In genomic region chr1:165084179-165084578, GRCm38 (mm10) we compare ENCODE assay signal across 9 mouse cellular contexts.
A peak's percentile ranks its signal among the peaks of the same experiment; 100 is the strongest.
DNase-seq lines count a peak whose midpoint lies in the region; ATAC-seq and TF ChIP-seq lines count a peak whose summit lies in the region.
"Had no signal": no experiment of that assay in that cellular context is flagged by ENCODE, and none has a peak within 500 bp of the region (broad histone marks: within the 10 kb centered on the region; RNA-seq: fewer than 3 reads in every experiment).

No protein-coding gene starts in this region.

- no peak overlapping the region for H3K27ac ChIP-seq in heart, embryonic 11.5 days (ENCODE audit: low read depth, low read length)
- H3K27ac ChIP-seq in stomach, postnatal 0 days (replicated peaks): no peak overlapping the region
- H3K27ac ChIP-seq: embryonic facial prominence, embryonic 13.5 days had no signal

- TF ChIP-seq CTCF in stomach, postnatal 0 days (IDR thresholded peaks at IDR 0.05; ENCODE audit: low read depth): no peak

- no peak for ATAC-seq in heart, embryonic 11.5 days (replicated peaks; ENCODE audit: insufficient number of reproducible peaks, low FRiP score, low TSS enrichment)
- ATAC-seq in stomach, postnatal 0 days (ENCODE audit: low FRiP score, low TSS enrichment): peak; percentile 70; the same call in 1 of the 2 replicates

- no peak overlapping the region for H3K4me2 ChIP-seq in heart, embryonic 11.5 days
- H3K4me2 ChIP-seq in stomach, postnatal 0 days (replicated peaks; ENCODE audit: low read depth): no peak overlapping the region
- H3K4me2 ChIP-seq: embryonic facial prominence, embryonic 13.5 days had no signal

- peak; percentile 59 to 83 for DNase-seq in heart, adult 18-20 months
- DNase-seq in NIH3T3 (ENCODE audit: low read depth): peak; percentile 92
- peak; percentile 35 for DNase-seq in gastrocnemius, postnatal 10 days
- DNase-seq in left cerebral cortex, postnatal 25 days (ENCODE audit: low spot score in 2 of 2): peak; percentile 60 to 91
- no peak for DNase-seq in stomach, postnatal 0 days (ENCODE audit: low spot score)
- no peak for DNase-seq in cerebellum, adult 8-10 months
- DNase-seq in thymus, postnatal 36 days: no peak

- H3K4me1 ChIP-seq in heart, embryonic 11.5 days (ENCODE audit: control insufficient read depth, insufficient read depth, low read length): no peaks in the 10 kb centered on the region
- no peaks in the 10 kb centered on the region for H3K4me1 ChIP-seq in stomach, postnatal 0 days (replicated peaks; ENCODE audit: control insufficient read depth, insufficient read depth)
- H3K4me1 ChIP-seq: embryonic facial prominence, embryonic 13.5 days had no signal

- whole genome bisulfite sequencing in heart, embryonic 11.5 days (ENCODE audit: insufficient replicate concordance): 83% methylated on average over 6 of the region's 6 CpGs
- WGBS in stomach, postnatal 0 days: 35% methylated on average over 6 of the region's 6 CpGs

- no peaks in the 10 kb centered on the region for H3K27me3 ChIP-seq in heart, embryonic 11.5 days (ENCODE audit: control insufficient read depth, insufficient read depth, low read length)
- H3K27me3 ChIP-seq in stomach, postnatal 0 days (ENCODE audit: control insufficient read depth, insufficient read depth, low read length): no peaks in the 10 kb centered on the region
- H3K27me3 ChIP-seq: embryonic facial prominence, embryonic 13.5 days had no signal

- no peak overlapping the region for H3K9ac ChIP-seq in heart, embryonic 11.5 days (ENCODE audit: low read depth, low read length)
- H3K9ac ChIP-seq in stomach, postnatal 0 days (ENCODE audit: low read length): no peak overlapping the region
- H3K9ac ChIP-seq: embryonic facial prominence, embryonic 13.5 days had no signal

- no peaks in the 10 kb centered on the region for H3K36me3 ChIP-seq in heart, embryonic 11.5 days (ENCODE audit: control insufficient read depth, insufficient read depth, low read length)
- H3K36me3 ChIP-seq in stomach, postnatal 0 days (ENCODE audit: control insufficient read depth, insufficient read depth, low read length): no peaks in the 10 kb centered on the region
- H3K36me3 ChIP-seq: embryonic facial prominence, embryonic 13.5 days had no signal

- intact Hi-C loops in left cerebral cortex, postnatal 25 days (cut with DNase I): no loop called here

- no peak overlapping the region for H3K4me3 ChIP-seq in heart, embryonic 11.5 days (ENCODE audit: low read depth, low read length)
- H3K4me3 ChIP-seq in stomach, postnatal 0 days (ENCODE audit: low read depth, low read length): no peak overlapping the region
- H3K4me3 ChIP-seq: embryonic facial prominence, embryonic 13.5 days had no signal

- no peak for TF ChIP-seq EP300 in stomach, postnatal 0 days (optimal IDR thresholded peaks at IDR 0.05)

- H3K9me3 ChIP-seq in heart, embryonic 11.5 days (replicated peaks; ENCODE audit: control insufficient read depth, low read length): no peaks in the 10 kb centered on the region; the same call in 1 of the 2 replicates
- H3K9me3 ChIP-seq in stomach, postnatal 0 days (ENCODE audit: control insufficient read depth, low read length): no peaks in the 10 kb centered on the region
- H3K9me3 ChIP-seq: embryonic facial prominence, embryonic 13.5 days had no signal

Comparison
In these comparisons a context has a peak if more than half of its experiments do, and no peak if none do; other contexts are left out.
1. DNase-seq: peak in heart, adult 18-20 months (2 of 2), NIH3T3 (single experiment), gastrocnemius, postnatal 10 days (single experiment) and left cerebral cortex, postnatal 25 days (2 of 2); none in stomach, postnatal 0 days (single experiment), cerebellum, adult 8-10 months (single experiment) and thymus, postnatal 36 days (0 of 2).